Mouse (Mus musculus) bone marrow macrophage, adult 2 months (primary cell): ENCODE measurements around the gene Dock4.

Experiments
- CTCF ChIP-seq: IDR thresholded peaks from 2 replicates; pipeline ENCODE4 v1.5.1; 2012; ENCODE audit warnings: low read depth, mild to moderate bottlenecking, low read length, moderate library complexity
- POLR2A ChIP-seq: IDR thresholded peaks from 2 replicates; pipeline ENCODE4 v1.6.1; 2012; ENCODE audit warnings: mild to moderate bottlenecking, low read depth, low read length, borderline replicate concordance

DNA sequence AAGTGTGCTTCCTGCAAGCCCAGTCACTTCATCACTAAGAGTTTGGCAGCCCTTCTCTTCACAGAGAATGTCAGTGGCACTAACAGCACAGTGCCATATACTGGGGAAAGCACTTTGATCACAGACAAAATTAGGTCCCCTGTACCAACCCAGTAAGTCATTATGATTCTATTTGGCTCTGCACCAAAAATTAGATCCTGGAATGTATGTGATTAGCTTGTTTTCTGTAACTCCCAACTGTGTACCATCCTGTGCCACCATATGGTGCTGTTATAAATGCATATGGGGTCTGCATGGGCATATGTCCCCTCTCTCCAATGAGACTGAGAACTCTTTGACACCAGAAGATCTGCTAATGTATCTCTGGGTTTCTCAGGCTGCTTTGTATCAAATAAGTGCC, 382.3 kb downstream of the Dock4 start:
- no peak for TF ChIP-seq POLR2A
- TF ChIP-seq CTCF: no peak
